Mouse (Mus musculus) adrenal gland, postnatal 25 days (tissue): Measurements from ENCODE around the gene Has1. TPM values are rescaled to one million over a fixed set of nuclear protein-coding genes. Genes with fewer than 3 reads are reported as not detected.

ENCODE experiments used
- DNase-seq: peaks from one replicate; pipeline ENCODE4 v3.0.0; 2021; ENCODE audit warnings: mixed read lengths
- long read RNA-seq: library from polyadenylated mRNA; stranded (forward); transcript quantifications from one replicate; pipeline ENCODE4 v2.0.0, GENCODE M21; 2021
- total RNA-seq: library from RNA; stranded (reverse); gene quantifications from 2 replicates; pipeline ENCODE4 v1.2.3, GENCODE M21; 2021

Has1 gene
- total RNA-seq = not detected in 2 replicates
- long read RNA-seq = 0 reads

DNA sequence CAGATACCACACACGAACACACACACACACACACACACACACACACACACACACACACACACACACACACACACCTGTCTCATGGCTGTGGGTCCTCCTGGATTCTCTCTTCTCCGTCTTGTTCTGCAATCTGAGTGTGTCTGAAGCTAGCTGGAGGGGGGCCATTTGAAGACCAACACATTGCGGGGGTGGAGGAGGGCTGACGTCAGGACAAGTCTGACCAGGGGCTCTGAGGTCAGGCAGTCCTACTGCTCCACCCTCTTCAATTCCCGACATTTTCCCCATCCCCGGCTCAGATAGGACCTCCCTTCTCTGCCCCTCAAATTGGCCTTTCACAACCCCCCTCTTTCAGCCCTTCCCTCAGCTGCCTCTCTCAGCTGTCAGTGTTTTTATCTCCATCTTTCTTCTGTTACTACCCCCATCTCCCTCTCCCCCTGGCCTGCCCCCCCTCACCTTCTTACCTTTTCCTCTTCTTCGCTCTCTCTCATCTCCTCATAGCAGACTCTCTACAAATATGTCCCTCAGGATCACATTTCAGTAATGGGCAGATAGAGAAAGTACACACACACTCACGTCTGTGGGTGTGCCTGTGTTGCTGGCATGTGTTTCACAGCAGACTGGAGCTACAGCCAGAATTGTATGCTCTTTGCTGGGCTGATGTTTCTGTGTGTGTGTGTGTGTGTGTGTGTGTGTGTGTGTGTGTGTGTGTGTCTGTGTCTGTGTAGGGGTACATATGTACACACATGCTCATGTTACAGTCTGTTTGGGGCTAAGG is at the start of gene Has1:
Gene Has1, minus strand, starts transcription at position 142 of the 775 bp plus-strand sequence.
- DNase-seq = no peak

GRCm38 (mm10) chr17:17900768-17901167 is 45.8 kb upstream of the Has1 start:
- no peak for DNase-seq

DNA sequence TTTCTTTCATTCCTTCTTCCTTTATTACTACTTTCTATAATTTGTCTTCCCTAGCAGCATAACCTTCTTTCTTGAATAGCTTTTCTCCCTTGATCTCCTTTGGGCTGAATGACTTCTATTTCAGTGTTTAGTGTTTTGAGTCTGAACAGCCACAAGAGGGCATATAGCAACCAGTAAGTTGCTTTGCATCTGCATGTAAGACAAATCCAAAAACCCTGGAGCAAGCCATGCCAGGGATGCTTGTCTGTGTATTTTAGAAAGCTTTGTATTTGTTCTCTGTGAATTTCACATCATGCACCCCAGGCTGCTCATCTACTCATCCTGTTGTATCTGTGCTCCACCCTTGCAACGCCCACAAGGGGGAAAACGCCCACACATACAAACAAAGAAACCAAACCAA is 44.3 kb upstream of the Has1 start:
- no peak for DNase-seq

GRCm38 (mm10) chr17:17896039-17896438 is 41.0 kb upstream of the Has1 start:
- DNase-seq = no peak

GRCm38 (mm10) chr17:17889732-17890425 is 34.9 kb upstream of the Has1 start:
- DNase-seq = no peak

DNA sequence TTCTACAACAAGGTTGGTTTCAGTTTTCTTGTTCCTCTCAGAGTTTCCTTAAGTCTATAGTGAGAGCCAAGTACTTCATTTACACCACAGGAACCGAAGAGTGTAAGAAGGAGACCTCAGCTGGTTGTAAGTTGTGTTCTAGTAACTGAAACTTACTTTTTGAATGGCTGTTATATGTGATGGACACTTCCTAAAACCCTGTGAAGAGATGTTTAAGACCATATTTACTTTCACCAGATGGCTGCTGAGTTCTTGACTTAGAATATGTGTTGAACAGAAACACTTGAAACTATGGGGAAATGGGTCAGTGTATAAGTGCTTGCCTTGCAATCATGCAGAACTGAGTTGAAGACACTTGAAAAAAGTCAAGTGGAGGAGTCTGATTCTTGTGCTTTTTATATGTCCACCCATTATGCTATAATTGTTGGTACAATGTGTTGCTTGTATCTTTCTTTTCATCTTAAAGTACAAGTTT is 32.8 kb upstream of the Has1 start, which contains the start of the genes Fpr2 and Fpr3:
Gene Fpr2, plus strand, starts transcription at position 51 of the 475 bp plus-strand sequence.
Gene Fpr3, plus strand, starts transcription at position 79 of the 475 bp plus-strand sequence.
- DNase-seq = no peak

DNA sequence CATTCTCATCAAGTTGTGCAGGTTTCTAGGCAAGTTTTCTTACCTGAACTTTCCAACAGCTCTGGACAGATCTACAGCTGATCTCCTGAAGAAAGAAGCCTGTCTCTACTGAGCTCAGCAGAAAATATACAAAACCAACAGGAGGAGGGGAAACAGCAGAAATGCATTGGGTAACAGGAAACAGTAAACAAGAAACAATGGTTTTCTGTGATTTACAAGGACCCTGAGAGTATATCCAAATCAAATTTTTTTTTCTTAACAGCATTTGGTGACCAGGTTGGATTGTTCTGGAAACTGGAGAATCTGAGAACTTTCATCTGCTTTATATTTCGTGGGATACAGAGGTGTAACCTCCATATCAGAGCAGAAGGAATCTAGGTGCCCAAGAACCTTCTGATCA is 28.8 kb upstream of the Has1 start, which contains the start of gene Fpr1:
Gene Fpr1, minus strand, starts transcription at position 101 of the 400 bp plus-strand sequence.
- DNase-seq = no peak

DNA sequence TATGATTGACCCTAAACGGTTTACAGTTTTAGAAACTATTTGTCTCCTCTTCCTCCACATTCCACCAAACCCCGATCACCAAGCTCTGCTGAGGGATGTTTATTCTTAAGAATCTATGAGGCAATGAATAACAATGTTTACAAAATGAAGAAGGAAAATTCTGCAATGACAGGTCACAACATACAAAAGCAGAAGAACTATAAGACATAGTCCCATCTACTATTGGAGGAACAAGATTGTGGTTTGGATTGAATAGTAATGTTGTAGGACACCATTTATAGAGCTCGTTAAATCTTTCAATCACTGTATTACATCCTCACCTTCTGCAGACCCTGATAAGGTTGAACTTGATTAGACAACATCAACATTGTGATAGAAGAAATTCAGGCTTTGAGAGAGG is 27.7 kb upstream of the Has1 start:
- DNase-seq = no peak

DNA sequence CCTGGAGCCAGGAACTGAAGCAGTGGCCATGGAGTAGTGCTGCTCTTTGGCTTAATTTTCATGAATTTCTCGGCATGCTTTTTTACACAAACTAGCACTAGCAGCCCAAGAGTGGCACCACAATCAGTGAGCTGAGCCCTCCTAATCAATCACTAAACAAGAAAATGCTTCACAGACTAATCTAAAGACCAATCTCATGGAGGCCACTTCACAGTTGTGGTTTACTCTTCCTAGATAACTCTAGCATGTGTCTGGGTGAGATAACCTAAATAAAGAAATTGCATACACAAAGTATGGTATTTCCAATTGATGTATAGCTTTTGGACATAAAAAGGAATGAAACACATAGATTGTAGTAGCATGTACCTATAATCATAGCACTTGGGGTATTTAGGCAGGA is 24.3 kb upstream of the Has1 start:
- no peak for DNase-seq

DNA sequence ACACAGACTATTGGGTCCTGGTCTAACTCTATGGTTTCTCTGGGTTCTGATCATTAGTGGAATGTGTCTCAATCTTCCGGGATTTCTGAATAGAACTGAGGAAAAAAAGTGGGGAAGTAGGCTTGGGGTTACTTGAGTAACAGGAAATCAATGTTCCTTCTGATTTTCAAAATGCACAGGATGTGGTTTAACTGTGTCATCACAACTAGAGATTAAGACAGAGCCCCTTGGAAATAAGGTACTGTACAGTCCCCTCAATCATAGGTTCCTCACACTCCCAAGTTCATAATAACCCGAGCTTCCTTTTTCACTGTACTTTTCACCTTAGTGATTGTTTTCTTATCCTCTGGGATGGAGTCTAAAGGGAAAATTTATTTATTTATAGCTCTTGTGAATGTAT is 16.7 kb upstream of the Has1 start:
- no peak for DNase-seq

GRCm38 (mm10) chr17:17870892-17871550 is 16.0 kb upstream of the Has1 start:
- DNase-seq = no peak

DNA sequence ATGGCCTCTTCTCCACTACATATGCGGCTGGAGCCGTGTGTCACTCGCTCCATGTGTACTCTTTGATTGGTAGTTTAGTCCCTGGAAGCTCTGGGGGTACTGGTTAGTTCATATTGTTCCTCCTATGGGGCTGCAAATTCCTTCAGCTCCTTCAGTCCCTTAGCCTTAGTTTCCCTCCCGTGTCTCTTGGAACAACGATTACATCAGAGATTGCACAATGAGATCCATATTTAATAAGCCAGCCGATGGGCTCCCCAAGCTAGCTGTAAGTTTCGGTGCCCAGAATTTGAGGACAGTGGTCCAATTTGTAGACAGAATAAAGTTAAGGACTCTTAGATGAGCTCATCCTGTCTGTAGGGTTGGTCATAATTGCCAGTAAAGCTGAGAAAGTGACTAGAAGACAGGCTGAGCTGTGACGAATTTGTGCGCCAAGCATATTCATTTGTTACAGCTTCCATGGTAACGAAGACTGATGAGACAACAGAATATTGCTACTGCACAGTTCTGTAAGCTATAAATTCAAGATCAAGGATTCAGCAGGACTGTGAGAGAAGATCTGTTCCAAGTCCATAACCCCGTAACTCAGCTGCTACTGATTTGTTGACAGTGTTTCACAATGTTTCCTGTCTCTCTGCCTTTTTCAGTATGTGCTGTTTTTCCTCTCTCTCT is 11.9 kb upstream of the Has1 start:
- no peak for DNase-seq

- DNase-seq = no peak
Measured at GRCm38 (mm10) chr17:17865168-17865567, 10.2 kb upstream of the Has1 start.

DNA sequence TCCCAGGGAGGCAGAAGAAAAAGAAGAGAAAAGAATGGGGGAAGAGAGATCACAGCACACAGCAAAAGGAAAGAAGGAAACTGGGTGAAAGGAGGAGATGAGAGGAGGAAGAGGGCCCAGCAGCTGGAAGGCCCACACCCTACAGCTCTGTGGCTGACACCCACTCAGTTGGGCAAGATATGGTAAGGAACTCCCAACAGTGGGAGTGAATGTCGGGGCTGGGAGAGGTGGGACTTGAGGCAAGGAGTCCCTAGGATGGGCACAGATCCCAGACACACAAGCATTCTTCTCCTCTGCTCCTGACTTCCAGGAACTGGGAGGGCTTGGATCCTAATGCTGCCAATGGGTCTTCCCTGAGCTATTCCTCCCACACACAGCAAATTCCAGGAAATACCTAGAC is 7.4 kb upstream of the Has1 start:
- no peak for DNase-seq

GRCm38 (mm10) chr17:17860110-17860509 is 5.1 kb upstream of the Has1 start:
- DNase-seq = no peak

DNA sequence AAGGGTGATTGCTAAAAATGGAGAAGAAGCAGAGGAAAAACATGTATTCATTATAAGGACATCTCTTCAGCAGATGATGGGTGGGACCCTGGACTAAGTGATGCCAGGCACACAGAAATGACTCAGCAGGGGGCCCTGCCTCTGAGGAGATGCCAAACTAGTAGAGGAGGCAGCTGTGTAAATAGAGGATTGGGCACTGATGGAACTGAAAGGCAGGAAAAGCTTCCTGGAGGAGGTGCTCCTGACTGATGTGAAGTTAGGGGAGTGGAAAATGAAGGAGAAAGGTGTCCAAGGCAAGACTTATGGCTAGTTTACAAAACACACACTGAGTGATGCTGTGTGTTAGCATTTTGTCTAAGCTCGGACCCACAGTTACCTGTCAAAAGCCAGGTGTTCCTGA is 2.4 kb upstream of the Has1 start:
- DNase-seq = no peak

DNA sequence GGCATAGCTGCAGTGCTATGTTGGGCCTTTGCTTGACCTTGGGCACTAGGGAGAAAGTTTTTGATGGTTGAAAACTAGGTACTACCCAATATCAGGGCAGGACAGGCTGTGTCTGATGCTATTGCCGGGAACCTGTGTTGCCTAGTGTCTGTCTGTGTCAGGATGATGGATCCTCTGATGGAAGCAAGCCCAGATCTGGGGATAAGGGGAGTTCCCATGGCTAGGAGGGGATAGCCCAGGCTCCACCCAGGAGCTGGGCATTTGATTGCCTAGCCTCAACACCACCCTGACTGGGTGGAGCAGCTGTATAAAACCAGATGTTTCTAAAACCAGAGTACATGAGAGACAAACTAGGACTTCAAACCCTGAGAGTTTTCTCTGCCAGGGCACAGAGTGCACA is 1.6 kb upstream of the Has1 start:
- no peak for DNase-seq

GRCm38 (mm10) chr17:17849906-17850712 is 4.9 kb downstream of the Has1 start:
- no peak for DNase-seq

DNA sequence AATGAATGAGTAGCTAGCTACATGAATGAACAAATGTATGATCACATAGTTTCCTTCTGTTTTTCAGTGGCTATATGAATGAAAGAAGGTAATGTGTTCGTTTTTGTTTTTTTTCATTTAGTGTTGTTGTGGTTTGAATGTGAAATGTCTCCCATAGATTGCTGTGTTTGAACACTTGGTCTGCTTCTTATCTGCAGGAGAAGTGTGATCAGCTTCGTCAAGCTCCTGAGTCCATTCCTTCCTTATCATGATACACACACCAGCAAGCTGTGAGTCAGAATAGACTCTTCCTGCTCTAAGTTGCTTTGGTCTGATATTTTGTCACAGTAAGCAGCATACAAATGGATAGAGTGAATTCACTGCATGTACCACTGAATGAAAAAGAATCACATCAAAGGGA is 6.0 kb downstream of the Has1 start:
- DNase-seq = no peak

DNA sequence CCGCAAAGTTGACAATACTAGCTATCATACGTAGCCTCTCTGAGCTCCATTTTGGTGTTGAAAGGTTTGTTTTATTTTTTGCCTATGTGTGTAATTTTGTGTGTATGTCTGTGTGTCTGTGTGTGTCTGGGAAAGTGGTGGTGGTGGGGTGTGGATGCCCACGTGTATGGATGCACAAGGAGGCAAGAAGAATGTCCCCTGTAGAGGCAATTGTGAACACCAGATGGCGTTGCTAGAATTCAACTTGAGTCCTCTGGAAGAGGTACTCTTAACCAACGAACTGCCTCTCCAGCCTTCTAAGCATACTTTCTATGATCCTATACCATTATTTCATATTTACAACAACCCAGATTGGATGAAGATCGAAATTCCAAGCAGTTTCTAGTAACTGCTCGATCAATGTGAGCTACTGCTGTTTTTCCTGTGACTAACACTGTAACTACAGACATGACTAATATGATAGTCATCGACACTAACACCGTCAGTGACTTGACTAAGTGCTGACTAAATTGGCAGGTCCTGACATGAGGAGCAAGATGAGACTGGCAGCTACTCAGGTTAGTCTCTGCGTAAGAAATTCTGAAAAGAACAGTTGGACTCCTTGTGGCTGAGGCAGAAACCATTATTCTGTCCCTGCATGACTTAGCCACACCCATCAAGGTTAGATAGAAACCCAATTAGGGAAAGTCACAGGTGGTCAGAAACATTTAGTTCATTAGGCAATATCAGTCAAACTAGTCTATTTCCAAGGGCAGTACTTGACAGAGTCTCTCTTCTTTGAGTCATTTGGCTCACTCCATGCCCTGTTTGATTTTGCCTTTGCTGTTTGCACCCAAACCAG is 9.6 kb downstream of the Has1 start:
- no peak for DNase-seq
